In the genomic region with DNA sequence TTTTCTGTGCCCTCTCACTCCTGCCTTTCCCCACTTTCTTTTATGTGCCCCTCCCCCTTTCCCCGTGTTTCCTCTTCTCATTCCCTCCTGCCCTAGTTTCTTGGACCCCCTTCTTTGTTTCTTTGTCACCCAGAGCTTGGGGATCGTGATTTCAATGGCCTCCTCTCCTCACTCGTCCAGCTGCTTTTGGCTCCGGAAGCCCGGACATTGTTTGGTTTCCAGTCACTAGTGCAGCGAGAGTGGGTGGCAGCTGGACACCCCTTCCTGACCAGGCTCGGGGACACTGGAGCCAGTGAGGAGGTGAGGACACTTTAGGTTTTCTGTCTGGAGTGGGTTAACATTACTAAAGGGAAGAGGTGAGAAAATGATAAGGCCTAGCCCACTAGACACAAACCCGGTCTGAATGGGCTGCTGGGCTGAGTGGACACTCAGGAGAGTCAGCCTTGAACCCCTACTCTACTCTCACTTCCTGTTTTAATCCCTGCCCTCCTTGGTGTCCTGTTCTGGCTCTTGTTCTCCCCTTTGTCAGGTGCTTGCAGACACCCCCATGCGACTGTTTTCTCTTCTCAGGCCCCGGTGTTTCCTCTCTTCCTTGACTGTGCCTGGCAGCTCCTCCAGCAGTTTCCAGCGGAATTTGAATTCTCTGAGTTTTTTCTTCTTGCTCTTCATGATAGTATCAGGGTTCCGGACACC, we compare ENCODE assay signal across 23 mouse cellular contexts. TPM values are rescaled to one million over a fixed set of nuclear protein-coding genes. Genes with fewer than 3 reads are reported as not detected.
DNase-seq lines count a peak whose midpoint lies in the region; ATAC-seq and TF ChIP-seq lines count a peak whose summit lies in the region.
"Had no signal": no experiment of that assay in that cellular context is flagged by ENCODE, and none has a peak within 500 bp of the region (broad histone marks: within the 10 kb centered on the region; RNA-seq: fewer than 3 reads in every experiment).

No protein-coding gene starts in this region.

- H3K27me3 ChIP-seq in embryonic facial prominence, embryonic 12.5 days, result no peaks in the 10 kb centered on the region
- H3K27me3 ChIP-seq in embryonic facial prominence, embryonic 10.5 days (replicated peaks; ENCODE audit: low read depth, poor library complexity, severe bottlenecking), result peaks cover 2% of the 10 kb centered on the region; the same call in 1 of the 2 replicates
- no peaks in the 10 kb centered on the region for H3K27me3 ChIP-seq in thymus, adult 2 months (ENCODE audit: control insufficient read depth, insufficient read depth, low read length)

- peaks cover 15% of the 10 kb centered on the region for H3K4me1 ChIP-seq in embryonic facial prominence, embryonic 12.5 days
- peaks cover 32% of the 10 kb centered on the region for H3K4me1 ChIP-seq in embryonic facial prominence, embryonic 10.5 days
- peaks cover 21% of the 10 kb centered on the region for H3K4me1 ChIP-seq in thymus, adult 2 months (replicated peaks; ENCODE audit: control insufficient read depth, insufficient read depth, low read length)

- no peak overlapping the region for H3K4me3 ChIP-seq in embryonic facial prominence, embryonic 12.5 days
- H3K4me3 ChIP-seq in embryonic facial prominence, embryonic 10.5 days, result no peak overlapping the region
- H3K4me3 ChIP-seq in layer of hippocampus, adult 2 months, result no peak overlapping the region; the same call in 1 of the 2 replicates
- H3K4me3 ChIP-seq in thymus, adult 2 months (ENCODE audit: control insufficient read depth, insufficient read depth, low read length), result no peak overlapping the region
- H3K4me3 ChIP-seq: forebrain, embryonic 10.5 days; megakaryocyte, embryonic 14.5 days had no signal

- no peak for TF ChIP-seq POLR2A in thymus, adult 2 months (IDR thresholded peaks at IDR 0.05; ENCODE audit: control insufficient read depth, extremely low read depth, insufficient read depth, low read length, poor library complexity)

- no peaks in the 10 kb centered on the region for H3K9me3 ChIP-seq in embryonic facial prominence, embryonic 12.5 days
- H3K9me3 ChIP-seq in embryonic facial prominence, embryonic 10.5 days, result no peaks in the 10 kb centered on the region
- H3K9me3 ChIP-seq: forebrain, embryonic 10.5 days; megakaryocyte, embryonic 14.5 days had no signal

- 0 out of 2 replicates have a peak overlapping the region, but pooled peaks have one; percentile 17 for H3K27ac ChIP-seq in embryonic facial prominence, embryonic 12.5 days
- H3K27ac ChIP-seq in embryonic facial prominence, embryonic 10.5 days (replicated peaks), result no peak overlapping the region
- H3K27ac ChIP-seq in layer of hippocampus, adult 2 months, result peak overlapping the region; percentile 64
- H3K27ac ChIP-seq in thymus, adult 2 months (ENCODE audit: control insufficient read depth, insufficient read depth, low read length), result no peak overlapping the region
- H3K27ac ChIP-seq: forebrain, embryonic 10.5 days; stomach, postnatal 0 days had no signal

- DNase-seq in embryonic facial prominence, embryonic 10.5 days (ENCODE audit: low spot score), result no peak
- DNase-seq in layer of hippocampus, adult 2 months (ENCODE audit: low spot score in 2 of 2), result no peak
- DNase-seq in layer of hippocampus, adult 11-12 months (ENCODE audit: low spot score), result no peak
- peak; percentile 45 for DNase-seq in retina, postnatal 1 day
- DNase-seq in retina, embryonic 14.5 days (ENCODE audit: low spot score), result no peak
- DNase-seq in cerebellum, postnatal 4 days (ENCODE audit: low spot score in 2 of 2), result no peak
- DNase-seq in thymus, adult 2 months, result no peak
- DNase-seq: cerebellum, postnatal 36 days; gastrocnemius, postnatal 25 days; kidney, adult 11 months; kidney, postnatal 25 days; liver; liver, postnatal 0 days; right cerebral cortex, postnatal 14 days; thymus, postnatal 14 days had no signal

- ATAC-seq in embryonic facial prominence, embryonic 12.5 days (ENCODE audit: insufficient number of reproducible peaks, insufficient read depth, low FRiP score, low TSS enrichment), result no peak
- ATAC-seq: hindbrain, embryonic 16.5 days; liver, postnatal 0 days had no signal

- H3K9ac ChIP-seq in embryonic facial prominence, embryonic 12.5 days, result no peak overlapping the region
- H3K9ac ChIP-seq: liver, postnatal 0 days had no signal

- 73% methylated on average over 12 of the region's 12 CpGs for WGBS in embryonic facial prominence, embryonic 12.5 days
- WGBS in embryonic facial prominence, embryonic 10.5 days, result 79% methylated on average over 12 of the region's 12 CpGs
- WGBS in thymus, adult 2 months, result 93% methylated on average over 12 of the region's 12 CpGs

- no peak for TF ChIP-seq CTCF in layer of hippocampus, adult 2 months (conservative IDR thresholded peaks at IDR 0.05)
- TF ChIP-seq CTCF in thymus, adult 2 months (IDR thresholded peaks at IDR 0.05; ENCODE audit: borderline replicate concordance, control insufficient read depth, extremely low read depth, insufficient read depth, low read length, poor library complexity), result no peak

- H3K4me2 ChIP-seq in embryonic facial prominence, embryonic 12.5 days (replicated peaks), result no peak overlapping the region

- peaks cover 16% of the 10 kb centered on the region for H3K36me3 ChIP-seq in embryonic facial prominence, embryonic 12.5 days
- H3K36me3 ChIP-seq in embryonic facial prominence, embryonic 10.5 days (replicated peaks), result peaks cover 25% of the 10 kb centered on the region
- H3K36me3 ChIP-seq in thymus, adult 2 months (ENCODE audit: control insufficient read depth, insufficient read depth, low read length), result no peaks in the 10 kb centered on the region; the same call in 1 of the 2 replicates

RNA-seq across cellular contexts. Expression of gene Sf3b4, which starts 3.5 kb away (rescaled TPM):
- polyA plus RNA-seq in embryonic facial prominence, embryonic 12.5 days (2016; fragmentation: Nextera tagmentation; extraction: Ambion mirVana), result 181 and 190 TPM in 2 replicates
- polyA plus RNA-seq in embryonic facial prominence, embryonic 10.5 days (2016; fragmentation: Nextera tagmentation; extraction: Ambion mirVana), result 299 and 302 TPM in 2 replicates
- 10 to 100 TPM; 50.1 to 50.2 TPM for total RNA-seq in layer of hippocampus, adult 2 months (2021)
- 175 and 219 TPM in 2 replicates for polyA plus RNA-seq in thymus, adult 2 months (2012; rRNA removed)

RNA-seq across cellular contexts. Expression of gene Mtmr11, which starts 6.8 kb away (rescaled TPM):
- polyA plus RNA-seq in embryonic facial prominence, embryonic 12.5 days (2016; fragmentation: Nextera tagmentation; extraction: Ambion mirVana), result 37.1 and 39.5 TPM in 2 replicates
- 8.0 and 12.5 TPM in 2 replicates for polyA plus RNA-seq in embryonic facial prominence, embryonic 10.5 days (2016; fragmentation: Nextera tagmentation; extraction: Ambion mirVana)
- total RNA-seq in layer of hippocampus, adult 2 months (2021), result 1 to 10 TPM; 4.3 to 5.3 TPM
- 4.0 and 5.8 TPM in 2 replicates for polyA plus RNA-seq in thymus, adult 2 months (2012; rRNA removed)

RNA-seq across cellular contexts. Expression of gene Sv2a, which starts 12.3 kb away (rescaled TPM):
- 8.6 and 9.2 TPM in 2 replicates for polyA plus RNA-seq in embryonic facial prominence, embryonic 12.5 days (2016; fragmentation: Nextera tagmentation; extraction: Ambion mirVana)
- polyA plus RNA-seq in embryonic facial prominence, embryonic 10.5 days (2016; fragmentation: Nextera tagmentation; extraction: Ambion mirVana), result 3.0 and 3.9 TPM in 2 replicates
- 100 to 1,000 TPM; 352 to 370 TPM for total RNA-seq in layer of hippocampus, adult 2 months (2021)
- 3.7 and 4.4 TPM in 2 replicates for polyA plus RNA-seq in thymus, adult 2 months (2012; rRNA removed)

RNA-seq across cellular contexts. Expression of gene Bola1, which starts 50.9 kb away (rescaled TPM):
- polyA plus RNA-seq in embryonic facial prominence, embryonic 12.5 days (2016; fragmentation: Nextera tagmentation; extraction: Ambion mirVana), result 52.6 and 53.3 TPM in 2 replicates
- polyA plus RNA-seq in embryonic facial prominence, embryonic 10.5 days (2016; fragmentation: Nextera tagmentation; extraction: Ambion mirVana), result 76.4 and 80.4 TPM in 2 replicates
- 10 to 100 TPM; 16.2 to 16.7 TPM for total RNA-seq in layer of hippocampus, adult 2 months (2021)
- polyA plus RNA-seq in thymus, adult 2 months (2012; rRNA removed), result 54.1 and 55.4 TPM in 2 replicates

RNA-seq across cellular contexts. Expression of gene Hist2h2ab, which starts 51.1 kb away (rescaled TPM):
- 1.5 and 1.6 TPM in 2 replicates for polyA plus RNA-seq in embryonic facial prominence, embryonic 12.5 days (2016; fragmentation: Nextera tagmentation; extraction: Ambion mirVana)
- 0.92 and 1.4 TPM in 2 replicates for polyA plus RNA-seq in embryonic facial prominence, embryonic 10.5 days (2016; fragmentation: Nextera tagmentation; extraction: Ambion mirVana)
- total RNA-seq in layer of hippocampus, adult 2 months (2021), result 10 to 100 TPM in 1 of 2 experiments, 1 to 10 TPM in 1; 9.3 to 12.7 TPM
- polyA plus RNA-seq in thymus, adult 2 months (2012; rRNA removed), result 6.1 and 15.8 TPM in 2 replicates
- polyA plus RNA-seq: embryonic facial prominence, embryonic 11.5 days; forebrain, embryonic 10.5 days; hindbrain, embryonic 16.5 days; midbrain, postnatal 0 days; neural tube, embryonic 11.5 days; stomach, postnatal 0 days had no signal

Comparison
In these comparisons a context has a peak if more than half of its experiments do, and no peak if none do; other contexts are left out.
1. H3K27ac ChIP-seq: peak in embryonic facial prominence, embryonic 12.5 days (single experiment) and layer of hippocampus, adult 2 months (single experiment); none in embryonic facial prominence, embryonic 10.5 days (single experiment) and thymus, adult 2 months (single experiment).